Mouse (Mus musculus) embryonic fibroblast, embryonic 13.5 days (primary cell): Measurements from ENCODE around the gene Ddx56. TPM values are rescaled to one million over a fixed set of nuclear protein-coding genes. Genes with fewer than 3 reads are reported as not detected.

Source experiments
- H3K27ac ChIP-seq: 2 replicates; pipeline ENCODE4 v1.5.1; 2012; ENCODE audit warnings: low read length, control low read depth, inconsistent platforms; ENCODE audit not compliant: insufficient read depth
- H3K4me1 ChIP-seq: 2 replicates; pipeline ENCODE4 v1.6.1; 2011; ENCODE audit warnings: low read length; ENCODE audit not compliant: control insufficient read depth, insufficient read depth
- H3K4me3 ChIP-seq: 2 replicates; pipeline ENCODE4 v1.5.1; 2011; ENCODE audit warnings: mild to moderate bottlenecking, control low read depth, low read length; ENCODE audit not compliant: insufficient read depth
- CTCF ChIP-seq: IDR thresholded peaks from 2 replicates; pipeline ENCODE4 v1.5.1; 2011; ENCODE audit warnings: mild to moderate bottlenecking, control low read depth, low read length, moderate library complexity, borderline replicate concordance; ENCODE audit not compliant: insufficient read depth
- POLR2A ChIP-seq: IDR thresholded peaks from 2 replicates; pipeline ENCODE4 v1.6.1; 2011; ENCODE audit warnings: low read depth, mild to moderate bottlenecking, control low read depth, low read length, moderate library complexity
- polyA plus RNA-seq: library from polyadenylated mRNA; stranded (reverse); fragments of >200 nt; gene quantifications from 2 replicates; pipeline ENCODE4 v1.2.4, GENCODE M21; 2011; ENCODE audit warnings: low read depth; ENCODE audit not compliant: missing spikeins, insufficient read length

Ddx56 gene
- polyA plus RNA-seq, 1 experiment = 38.5 TPM

DNA sequence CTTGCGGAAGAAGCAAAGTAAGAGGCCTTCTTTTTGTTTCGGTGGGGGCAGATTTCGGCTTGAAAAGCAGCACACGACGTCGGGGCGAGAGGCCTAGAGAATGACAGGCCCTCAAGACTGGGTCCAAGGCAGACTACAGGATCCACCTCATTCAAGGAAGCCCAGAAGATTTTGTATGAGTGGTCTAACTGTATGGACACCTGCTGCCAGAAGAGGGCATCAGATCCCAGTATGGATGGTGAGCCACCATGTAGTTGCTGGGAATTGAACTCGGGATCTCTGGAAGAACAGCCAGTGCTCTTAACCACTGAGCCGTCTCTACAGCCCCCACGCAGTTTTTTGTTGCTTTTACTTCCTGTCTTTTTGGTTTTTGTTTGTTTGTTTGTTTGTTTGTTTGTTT is 45.4 kb downstream of the Ddx56 start:
- H3K27ac ChIP-seq = no peak overlapping the region
- no peaks in the 10 kb centered on the region for H3K4me1 ChIP-seq
- TF ChIP-seq CTCF = no peak
- no peak for TF ChIP-seq POLR2A
- H3K4me3 ChIP-seq = no peak overlapping the region

GRCm38 (mm10) chr11:6219967-6220366 is 47.6 kb downstream of the Ddx56 start:
- Histone ChIP-seq H3K4me3 (no peak overlapping the region), H3K27ac (no peak overlapping the region), H3K4me1 (no peaks in the 10 kb centered on the region)
- TF ChIP-seq POLR2A (no peak), CTCF (no peak)

DNA sequence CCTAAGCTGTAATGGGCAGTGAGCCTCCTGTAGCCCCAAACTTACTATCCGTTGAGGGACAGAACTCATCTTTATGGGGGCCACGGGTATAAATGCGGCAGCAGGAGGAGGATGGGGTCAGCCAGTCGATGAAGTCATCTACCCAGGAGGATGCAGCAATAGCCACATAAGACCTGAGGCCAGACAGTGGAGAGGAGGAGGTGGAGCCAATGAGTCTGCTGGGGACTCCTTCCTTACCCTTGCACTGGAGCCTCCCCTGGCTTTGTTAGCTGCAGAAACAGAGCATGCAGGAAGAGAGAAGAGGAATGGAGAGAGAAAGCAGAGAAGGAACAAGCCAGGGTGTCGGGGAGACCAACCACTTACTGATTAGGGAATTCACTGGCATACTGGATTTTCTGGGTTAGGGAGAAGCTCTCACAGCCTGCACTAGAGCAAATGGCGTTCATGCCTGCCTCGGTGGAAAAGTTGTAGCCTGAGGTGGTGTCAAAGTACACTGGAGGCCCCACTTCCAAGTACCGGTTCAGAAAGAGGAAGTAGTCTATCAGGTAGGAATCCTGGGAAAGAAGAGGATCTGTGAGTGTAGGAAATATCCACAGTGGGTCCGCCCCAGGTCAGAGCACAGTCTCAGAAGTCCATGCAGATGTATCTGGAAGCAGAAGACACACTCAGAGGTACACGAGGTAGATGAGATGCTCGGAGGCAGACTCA is 49.2 kb downstream of the Ddx56 start:
- no peak overlapping the region for H3K4me3 ChIP-seq
- H3K4me1 ChIP-seq = no peaks in the 10 kb centered on the region
- no peak overlapping the region for H3K27ac ChIP-seq
- TF ChIP-seq CTCF (no peak), POLR2A (no peak)

GRCm38 (mm10) chr11:6216834-6217233 is 50.7 kb downstream of the Ddx56 start:
- H3K4me3 ChIP-seq = no peak overlapping the region

More at GRCm38 (mm10) chr11:6216834-6217233, 50.7 kb downstream of the Ddx56 start:
- Histone ChIP-seq H3K4me1 (no peaks in the 10 kb centered on the region), H3K27ac (no peak overlapping the region)
- TF ChIP-seq CTCF (no peak), POLR2A (no peak)

Other genes with a start within 250 kb of the Ddx56 start
- gene Camk2b, start 201.4 kb downstream of the Ddx56 start, polyA plus RNA-seq = 0.78 and 0.97 TPM in 2 replicates
- gene A730071L15Rik, start 67.7 kb downstream of the Ddx56 start, polyA plus RNA-seq = 0.30 TPM in 1 of 2 replicates, not detected in the other
- gene Nudcd3, start 67.4 kb downstream of the Ddx56 start, polyA plus RNA-seq = 37.9 and 40.5 TPM in 2 replicates
- not detected in 2 replicates for gene Npc1l1, start 37.6 kb downstream of the Ddx56 start, polyA plus RNA-seq
- 60.9 and 63.0 TPM in 2 replicates for gene Tmed4, start 7.1 kb upstream of the Ddx56 start, polyA plus RNA-seq
- gene Ogdh, start 23.9 kb upstream of the Ddx56 start, polyA plus RNA-seq = 75.8 and 89.6 TPM in 2 replicates
- gene Zmiz2, start 121.3 kb upstream of the Ddx56 start, polyA plus RNA-seq = 18.5 and 22.0 TPM in 2 replicates
- 2,412 and 2,425 TPM in 2 replicates for gene Ppia, start 147.7 kb upstream of the Ddx56 start, polyA plus RNA-seq
- 55.9 and 74.5 TPM in 2 replicates for gene H2afv, start 176.7 kb upstream of the Ddx56 start, polyA plus RNA-seq
- gene Purb, start 208.1 kb upstream of the Ddx56 start, polyA plus RNA-seq = 38.7 and 43.2 TPM in 2 replicates